Mouse (Mus musculus) erythroblast, adult 5-6 weeks (primary cell): ENCODE results near the gene Ppm1l. TPM values are rescaled to one million over a fixed set of nuclear protein-coding genes. Genes with fewer than 3 reads are reported as not detected.
A peak's percentile ranks its signal among the peaks of the same experiment; 100 is the strongest.

Experiments
- ATAC-seq: replicated peaks from 2 replicates; pipeline ENCODE4 v1.8.0; 2016; ENCODE audit warnings: moderate number of reproducible peaks, mild to moderate bottlenecking, moderate TSS enrichment, inconsistent platforms; ENCODE audit not compliant: poor library complexity, low FRiP score, severe bottlenecking
- total RNA-seq, 2 experiments: library from RNA; stranded (forward) in 1 of 2; stranded (reverse) in 1 of 2; fragments of 150-400 nt in 1 of 2; fragments of 200-764, 138-1000 nt in 1 of 2; gene quantifications; 2 replicates each; pipeline versions ENCODE4 v1.2.3 to v1.2.4; 2015 to 2017; ENCODE audit warnings: low replicate concordance in 2 of 2

Ppm1l gene
- total RNA-seq, 2 experiments from 2014 or later: 4.8 to 12.9 TPM

GRCm38 (mm10) chr3:69481835-69482234 is 165.2 kb downstream of the Ppm1l start:
- peak; percentile 81 for ATAC-seq

GRCm38 (mm10) chr3:69484006-69484574 is 167.4 kb downstream of the Ppm1l start:
- ATAC-seq: no peak

GRCm38 (mm10) chr3:69484582-69484981 is 167.9 kb downstream of the Ppm1l start:
- ATAC-seq: no peak

- ATAC-seq: no peak
These were observed 168.7 kb downstream of the Ppm1l start for GRCm38 (mm10) chr3:69485347-69485746.

- ATAC-seq: no peak
These were observed 169.1 kb downstream of the Ppm1l start for GRCm38 (mm10) chr3:69485756-69486155.

- no peak for ATAC-seq
These were observed 170.8 kb downstream of the Ppm1l start for GRCm38 (mm10) chr3:69487471-69487870.

GRCm38 (mm10) chr3:69489669-69490068 is 173.0 kb downstream of the Ppm1l start:
- ATAC-seq: no peak

GRCm38 (mm10) chr3:69490981-69491681 is 174.5 kb downstream of the Ppm1l start:
- ATAC-seq: no peak

GRCm38 (mm10) chr3:69494233-69495010 is 177.8 kb downstream of the Ppm1l start:
- ATAC-seq: no peak

- ATAC-seq: no peak
These were observed 180.5 kb downstream of the Ppm1l start for GRCm38 (mm10) chr3:69497178-69497577.

- ATAC-seq: no peak
These were observed 185.3 kb downstream of the Ppm1l start for GRCm38 (mm10) chr3:69502009-69502408.

GRCm38 (mm10) chr3:69502527-69502926 is 185.9 kb downstream of the Ppm1l start:
- ATAC-seq: no peak

- no peak for ATAC-seq
These were observed 188.4 kb downstream of the Ppm1l start for GRCm38 (mm10) chr3:69505090-69505489.

GRCm38 (mm10) chr3:69506352-69506751 is 189.7 kb downstream of the Ppm1l start:
- no peak for ATAC-seq

- no peak for ATAC-seq
These were observed 192.8 kb downstream of the Ppm1l start for GRCm38 (mm10) chr3:69509411-69509952.

- no peak for ATAC-seq
These were observed 195.2 kb downstream of the Ppm1l start for GRCm38 (mm10) chr3:69511881-69512280.

- ATAC-seq: no peak
These were observed 195.7 kb downstream of the Ppm1l start for GRCm38 (mm10) chr3:69512402-69512801.

- no peak for ATAC-seq
These were observed 199.2 kb downstream of the Ppm1l start for GRCm38 (mm10) chr3:69515730-69516350.

GRCm38 (mm10) chr3:69519188-69519587 is 202.5 kb downstream of the Ppm1l start:
- no peak for ATAC-seq
